Mouse (Mus musculus): ENCODE measurements around the gene Zfp800. TPM values are rescaled to one million over a fixed set of nuclear protein-coding genes. Genes with fewer than 3 reads are reported as not detected.

Gene Zfp800
- total RNA-seq, 2 experiments from 2014 or later = 11.4 to 13.5 TPM

DNA sequence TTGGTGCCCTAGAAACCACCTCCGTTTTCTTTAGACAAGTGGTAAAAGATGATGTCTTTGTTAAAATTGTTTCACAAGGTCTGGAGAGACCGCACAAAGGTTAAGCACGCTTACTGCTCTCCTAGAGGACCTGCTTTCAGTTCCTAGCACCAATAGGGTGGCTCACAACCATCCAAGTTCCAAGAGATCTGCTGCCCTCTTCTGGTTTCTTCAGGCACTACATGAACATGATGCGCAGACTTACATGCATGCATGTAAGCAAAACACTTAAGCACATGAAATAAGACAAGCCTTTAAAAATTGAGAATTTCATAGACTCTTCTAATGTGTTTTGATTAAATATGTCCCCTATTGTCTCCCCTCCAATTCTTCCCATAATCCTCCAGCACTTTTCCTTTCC lies 2.0 kb upstream of the Zfp800 start:
- DNase-seq = no peak
- intact Hi-C loops (cut with DNase I) = no loop called here

DNA sequence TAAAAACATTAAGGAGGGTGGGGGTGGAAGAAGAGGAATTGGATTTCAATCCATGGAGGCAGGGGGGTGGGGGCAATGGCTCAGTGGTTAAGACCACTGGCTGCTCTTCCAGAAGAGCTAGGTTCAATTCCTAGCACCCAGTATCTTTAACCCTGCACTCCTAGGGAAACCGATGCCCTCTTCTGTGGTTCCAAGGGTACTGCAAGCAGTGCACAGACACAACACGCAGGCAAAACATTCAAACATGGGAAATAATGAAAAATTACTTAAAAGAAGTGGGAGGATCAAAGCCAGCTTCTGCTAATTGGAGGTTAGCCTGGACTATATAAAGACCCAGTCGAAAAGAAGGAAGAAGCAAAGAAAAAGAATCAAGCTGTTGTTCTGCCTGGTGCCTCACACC lies 921 bp upstream of the Zfp800 start:
- no peak for DNase-seq
- intact Hi-C loops (cut with DNase I) = no loop called here

DNA sequence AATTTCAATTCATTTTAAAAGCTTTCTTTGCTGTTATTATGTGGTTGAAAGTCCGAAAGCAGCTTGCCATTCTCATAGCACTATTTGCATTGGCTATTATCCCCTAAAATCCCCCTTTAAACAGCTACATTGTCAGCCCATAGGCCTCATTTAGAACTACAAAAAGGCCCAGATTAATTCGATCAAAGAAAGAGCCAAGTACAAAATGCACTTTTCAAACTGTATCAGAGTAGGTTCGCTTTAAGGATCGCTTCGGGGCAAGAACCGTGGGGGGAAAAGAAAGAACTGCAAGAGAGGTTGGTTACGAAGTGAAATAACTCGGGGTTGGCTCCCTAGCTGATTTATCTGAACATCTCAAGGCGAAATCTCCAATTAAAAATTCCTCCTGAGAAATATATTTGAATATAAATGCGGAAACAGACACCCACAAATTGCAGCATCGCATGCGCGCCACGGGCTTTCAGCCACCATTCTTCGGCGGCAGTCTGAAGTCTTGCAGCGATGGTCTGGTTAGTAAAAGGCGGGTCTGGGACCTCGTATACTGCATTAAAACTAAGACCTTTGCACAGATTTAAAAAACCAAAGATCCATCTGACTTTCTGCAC lies 850 bp downstream of the Zfp800 start:
- DNase-seq = no peak
- intact Hi-C loops (cut with DNase I) = no loop called here

DNA sequence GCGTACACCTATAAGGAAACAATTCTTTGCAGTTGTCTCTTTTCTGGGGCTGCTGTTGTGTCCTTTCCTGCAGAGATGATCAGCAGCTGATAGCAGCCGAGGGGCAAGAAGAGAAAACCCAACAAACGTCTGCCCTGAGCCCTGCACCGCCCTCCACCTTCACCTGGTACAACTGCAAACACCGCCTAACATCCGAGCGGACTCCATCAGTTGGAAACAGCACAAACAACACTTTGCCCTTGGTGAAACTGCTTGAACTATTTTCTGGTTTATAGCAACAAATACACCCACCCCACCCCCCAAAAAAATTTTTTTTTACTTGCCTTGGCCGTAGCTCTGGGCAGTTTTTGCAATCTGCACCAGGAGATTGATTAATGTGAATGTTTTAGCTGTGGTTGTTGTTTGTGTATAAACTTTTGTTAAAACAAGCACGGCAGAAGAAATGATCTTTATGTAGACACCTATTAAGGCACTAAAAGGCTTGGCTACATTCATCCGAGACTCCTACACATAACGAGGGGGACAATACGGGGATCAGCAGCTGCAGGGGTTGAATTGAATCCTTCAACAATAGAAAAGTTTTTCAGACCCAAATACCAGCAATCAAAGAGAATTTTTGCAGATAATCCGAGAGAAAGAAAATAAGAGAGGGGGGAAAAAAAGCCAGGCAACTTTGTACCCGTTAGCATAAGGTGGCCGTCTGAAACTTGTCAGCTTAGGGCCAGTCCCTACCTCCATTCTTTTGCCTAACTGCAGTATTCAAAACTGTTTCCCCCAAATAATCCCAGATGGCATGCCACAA lies 1.6 kb downstream of the Zfp800 start:
- DNase-seq = no peak
- intact Hi-C loops (cut with DNase I) = no loop called here

DNA sequence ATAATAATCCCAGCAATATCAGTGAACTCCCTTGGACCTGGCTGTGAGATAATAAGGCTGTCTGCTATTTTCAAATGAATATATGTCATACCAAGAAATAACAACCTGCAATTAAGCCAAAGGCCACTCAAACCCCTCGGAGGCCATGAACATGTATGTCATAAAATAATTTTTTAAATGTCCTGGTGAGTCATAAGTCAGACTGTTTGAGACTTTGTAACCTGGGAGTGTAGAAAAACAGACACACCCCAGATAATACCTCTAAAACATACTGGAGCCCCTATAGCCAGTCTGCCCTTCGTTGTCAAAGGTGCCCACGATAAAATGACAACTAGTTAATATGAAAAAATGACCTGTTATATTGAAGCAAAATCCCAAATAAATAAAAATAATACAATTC lies 8.8 kb downstream of the Zfp800 start:
- no peak for DNase-seq
- intact Hi-C loops (cut with DNase I) = loop anchor here (10.0 kb wide), 1 partner anchor 66 kb away; no protein-coding TSS in a partner anchor

DNA sequence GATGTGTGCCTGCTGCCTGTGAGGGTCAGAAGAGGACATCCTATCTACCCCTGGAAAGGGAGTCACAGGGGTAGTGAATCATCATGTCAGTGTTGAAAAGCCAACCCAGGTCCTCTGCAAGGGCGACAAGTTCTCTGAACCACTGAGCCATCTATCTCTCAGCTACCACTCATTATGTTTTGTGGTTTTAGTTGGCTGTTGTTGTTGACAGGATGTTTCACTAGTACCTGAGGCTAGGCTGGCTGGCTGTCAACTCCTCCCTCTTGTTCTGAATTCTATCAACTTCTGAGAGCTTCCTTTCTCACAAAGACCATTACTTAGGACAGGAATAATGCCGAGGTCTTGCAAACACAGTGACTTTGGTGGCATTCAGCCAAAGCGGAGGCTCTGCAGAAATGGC lies 12.6 kb downstream of the Zfp800 start:
- DNase-seq = no peak
- intact Hi-C loops (cut with DNase I) = loop anchor here (10.0 kb wide), 1 partner anchor 70 kb away; no protein-coding TSS in a partner anchor

DNA sequence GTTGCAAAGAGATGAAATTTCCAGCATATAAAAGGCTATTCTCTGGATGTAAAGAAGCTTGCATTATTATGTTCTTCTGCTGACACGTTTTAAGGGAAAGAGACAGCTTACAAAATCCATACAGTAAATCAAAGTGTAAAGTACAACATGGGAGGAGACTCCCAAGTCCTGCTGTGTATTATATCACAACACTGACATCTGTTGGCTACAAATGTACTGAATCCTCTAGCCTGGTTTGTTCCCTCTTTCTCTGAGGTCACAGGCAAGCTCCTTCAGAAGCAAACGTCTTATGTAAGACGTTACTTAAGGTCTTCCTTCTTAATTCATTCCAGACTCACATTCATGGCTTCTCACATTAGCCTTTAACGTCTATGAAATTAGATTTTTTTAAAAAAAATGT lies 15.8 kb downstream of the Zfp800 start:
- intact Hi-C loops (cut with DNase I) = loop anchor here (10.0 kb wide), 1 partner anchor 73 kb away; no protein-coding TSS in a partner anchor
- DNase-seq = no peak

DNA sequence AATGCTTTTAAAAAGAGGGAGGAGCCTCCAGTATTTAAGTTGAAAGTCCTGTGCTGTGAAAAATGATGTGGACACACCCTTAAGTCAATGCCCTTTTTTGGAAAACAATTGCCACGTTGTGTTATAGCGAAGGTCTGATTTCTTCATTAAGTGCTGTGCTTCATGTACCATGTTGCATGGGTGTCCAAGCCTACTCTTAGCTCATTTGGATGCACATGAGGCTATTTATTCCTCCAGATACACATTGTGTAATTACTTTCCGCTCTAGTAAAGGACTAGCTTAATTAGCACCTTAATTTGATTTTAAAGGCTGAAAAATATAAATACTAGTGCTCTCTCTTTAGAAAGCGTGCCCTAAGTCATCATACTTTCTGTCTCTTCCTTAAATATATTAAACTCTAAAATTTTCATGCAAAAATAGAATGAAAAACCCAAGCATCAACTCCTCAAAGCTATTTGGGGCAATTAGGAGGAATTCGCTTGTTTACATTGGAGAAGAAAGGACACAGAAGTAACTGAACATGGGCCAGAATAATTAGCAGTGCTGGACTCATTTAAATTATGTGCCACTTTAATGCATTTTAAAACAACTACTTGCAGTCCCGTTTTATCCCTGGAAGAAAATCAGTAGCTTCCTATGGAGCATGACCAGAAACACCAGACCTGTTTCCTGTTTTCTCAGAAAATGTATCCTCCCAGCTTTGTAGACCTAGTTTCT lies 27.7 kb downstream of the Zfp800 start:
- no peak for DNase-seq

DNA sequence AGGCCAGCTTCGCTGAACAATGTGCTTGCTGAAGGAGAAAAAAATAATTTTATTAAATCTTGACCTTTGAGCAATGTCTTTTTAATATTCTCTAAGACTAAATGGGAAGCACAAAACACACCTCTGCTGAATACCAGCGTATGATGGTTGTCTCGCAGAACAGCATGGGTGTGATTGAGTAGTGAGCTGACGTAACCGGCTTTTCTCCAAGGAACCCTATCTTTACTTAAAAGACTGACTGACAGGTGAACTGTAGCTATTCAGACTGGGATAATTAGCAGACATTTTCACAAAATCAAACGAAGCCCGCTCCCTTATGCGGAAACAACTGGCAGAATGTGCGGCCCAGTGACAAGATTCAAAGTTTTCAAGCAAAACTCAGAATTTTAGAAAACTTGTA lies 30.2 kb downstream of the Zfp800 start:
- no peak for DNase-seq
- intact Hi-C loops (cut with DNase I) = no loop called here

More for the DNA sequence above, 27.7 kb downstream of the Zfp800 start:
- intact Hi-C loops (cut with DNase I) = no loop called here

DNA sequence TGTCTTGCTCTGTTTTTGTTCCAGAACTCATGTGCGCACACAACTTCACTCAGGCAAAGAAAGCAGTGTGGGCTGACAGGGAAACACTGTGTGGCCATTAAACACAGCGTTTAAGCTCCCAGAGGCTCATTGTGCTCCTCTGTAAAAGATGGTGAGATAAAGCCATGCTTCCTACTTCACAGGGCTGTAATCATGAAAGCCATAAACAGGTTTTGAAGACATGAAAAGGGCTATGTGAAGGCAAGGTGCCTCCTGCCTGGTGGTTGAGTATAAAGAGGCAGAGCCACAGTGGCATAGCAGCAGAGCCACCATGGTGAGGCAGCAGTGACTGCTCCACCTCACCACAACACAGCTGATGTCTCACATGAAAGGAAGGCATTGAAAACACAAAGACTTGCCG lies 46.7 kb downstream of the Zfp800 start:
- intact Hi-C loops (cut with DNase I) = no loop called here
- no peak for DNase-seq

DNA sequence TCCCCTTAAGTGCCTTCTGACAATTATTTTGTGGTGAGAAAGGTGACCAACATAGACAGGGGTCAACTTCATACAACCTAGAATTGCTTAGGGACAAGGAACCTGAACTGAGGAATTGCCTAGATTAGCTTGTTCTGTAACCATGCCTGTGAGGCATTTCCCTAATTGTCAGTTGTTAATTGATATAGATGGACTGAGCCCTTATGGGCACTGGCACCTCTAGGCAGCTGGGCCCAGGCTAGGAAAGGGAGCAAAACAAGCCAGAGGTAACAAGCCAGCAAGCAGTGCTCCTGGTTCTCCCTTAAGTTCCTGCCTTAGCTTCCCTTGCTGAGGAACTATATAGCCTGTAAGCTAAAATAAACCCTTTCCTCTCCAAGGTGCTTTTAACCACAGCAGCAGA lies 52.1 kb downstream of the Zfp800 start:
- no peak for DNase-seq
- intact Hi-C loops (cut with DNase I) = no loop called here

DNA sequence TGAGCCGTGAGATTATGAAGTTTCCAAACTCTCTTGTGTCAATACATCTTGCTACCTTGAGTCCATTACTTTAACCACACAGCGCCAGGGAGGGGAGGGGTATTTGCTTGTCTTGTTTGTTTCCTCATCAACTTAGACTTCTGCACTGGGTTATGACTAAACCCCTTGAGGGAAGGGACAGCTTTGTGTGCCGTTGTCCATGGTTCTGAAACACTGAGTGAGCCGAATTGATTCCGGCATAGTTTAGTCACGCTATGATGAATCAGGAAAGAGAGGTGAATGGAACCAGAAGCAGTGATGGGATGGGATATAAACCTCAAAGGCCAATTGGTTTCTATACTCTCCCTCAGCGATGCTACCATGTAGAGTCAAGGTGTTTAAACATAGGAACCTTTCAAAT lies 52.6 kb downstream of the Zfp800 start:
- DNase-seq = peak in 1 of 2 experiments; percentile 12
- intact Hi-C loops (cut with DNase I) = no loop called here

DNA sequence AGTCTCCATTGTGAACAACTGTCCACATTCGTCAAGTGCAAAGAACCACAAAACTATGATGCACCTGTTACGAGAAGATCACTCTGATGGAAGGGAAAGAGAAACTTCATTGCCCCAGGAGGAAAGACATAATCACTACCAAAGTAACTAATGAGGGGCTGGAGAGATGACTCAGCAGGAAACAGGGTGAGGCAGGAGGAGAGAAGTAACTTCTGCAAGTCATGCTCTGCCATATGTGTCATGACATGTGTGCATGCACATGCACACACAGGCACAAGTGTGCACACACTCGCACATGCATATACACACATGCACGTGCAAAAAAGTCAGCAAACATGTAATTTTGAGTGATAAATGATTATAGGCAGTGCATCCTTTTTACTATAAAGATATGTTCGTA lies 54.9 kb downstream of the Zfp800 start:
- intact Hi-C loops (cut with DNase I) = no loop called here
- DNase-seq = no peak

DNA sequence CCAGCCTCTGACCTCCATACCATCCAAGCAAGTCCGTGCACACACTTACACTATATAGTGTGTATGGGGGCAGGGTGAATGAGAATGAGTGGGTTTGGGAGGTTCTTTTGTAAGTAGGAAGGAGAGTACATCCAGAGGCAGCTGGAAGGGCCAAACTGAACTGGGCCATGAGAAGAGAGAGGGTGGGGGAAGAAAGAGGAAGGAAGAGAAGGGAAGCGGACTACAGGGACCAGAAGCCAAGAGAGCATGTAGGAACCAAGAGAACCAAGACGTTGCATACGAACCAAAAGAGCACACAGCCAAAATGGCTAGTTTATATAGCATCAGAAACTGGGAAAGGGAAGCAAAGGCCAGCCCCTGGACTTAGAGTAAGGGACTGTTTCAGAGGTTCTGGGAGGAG lies 56.6 kb downstream of the Zfp800 start:
- intact Hi-C loops (cut with DNase I) = no loop called here
- DNase-seq = no peak

DNA sequence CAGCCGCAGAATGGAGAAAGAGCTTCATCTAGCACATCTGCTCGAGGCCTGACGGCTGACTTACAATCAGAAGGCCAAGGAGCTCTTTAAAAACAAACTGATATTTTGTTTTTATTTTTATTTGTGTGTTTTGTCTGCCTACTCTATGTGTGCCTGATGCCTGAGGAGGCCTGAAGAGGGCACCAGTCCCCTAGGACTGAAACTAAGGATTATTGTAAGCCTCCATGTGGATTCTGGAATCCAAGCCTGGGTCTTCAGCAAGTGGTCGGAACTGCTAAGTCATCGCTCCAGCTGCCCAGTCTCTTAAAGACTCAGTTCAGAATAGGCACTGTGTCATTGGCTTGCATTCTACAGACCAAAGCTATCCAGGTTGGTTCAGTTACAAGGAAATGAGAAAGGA lies 58.4 kb downstream of the Zfp800 start:
- intact Hi-C loops (cut with DNase I) = loop anchor here (1.0 kb wide), 1 partner anchor 121 kb away; no protein-coding TSS in a partner anchor
- peak in 1 of 2 experiments; percentile 4 for DNase-seq

DNA sequence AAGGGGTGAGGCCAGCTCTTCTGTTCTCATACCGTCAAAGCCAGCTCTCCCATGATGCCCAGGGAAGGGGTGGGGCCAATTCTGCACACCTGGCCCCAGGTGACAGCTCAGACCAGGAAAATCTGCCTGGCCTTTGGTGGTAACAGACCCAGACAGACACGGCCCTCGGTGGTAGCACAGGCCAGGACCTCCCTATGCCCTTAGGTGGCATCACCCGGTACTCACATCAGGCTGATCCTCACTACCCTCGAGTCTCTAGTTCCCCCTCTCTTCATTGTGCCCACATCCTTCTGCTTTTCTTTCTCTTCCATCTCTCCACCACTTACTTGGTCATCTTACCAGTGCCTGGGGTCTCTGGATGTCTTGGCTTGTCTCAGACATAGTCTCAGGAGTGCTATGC lies 64.1 kb downstream of the Zfp800 start:
- intact Hi-C loops (cut with DNase I) = no loop called here
- DNase-seq = no peak

DNA sequence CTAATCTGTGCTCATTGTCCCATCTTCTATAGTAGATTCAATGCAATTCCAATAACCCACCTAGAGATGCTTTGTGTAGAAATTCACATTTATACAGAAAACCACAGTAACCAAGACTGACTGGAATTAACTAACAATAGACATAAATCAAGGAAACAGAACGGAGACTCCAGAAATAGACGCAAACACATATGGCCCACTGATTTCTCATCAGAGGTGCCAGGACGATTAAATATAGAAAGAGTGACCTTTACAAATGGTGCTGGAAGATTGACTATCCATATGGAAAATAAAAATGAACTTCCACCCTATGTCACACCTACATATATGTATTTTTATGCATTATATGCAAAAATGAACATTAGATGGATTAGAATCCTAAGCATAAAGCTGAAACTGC lies 65.3 kb downstream of the Zfp800 start:
- intact Hi-C loops (cut with DNase I) = no loop called here
- no peak for DNase-seq

DNA sequence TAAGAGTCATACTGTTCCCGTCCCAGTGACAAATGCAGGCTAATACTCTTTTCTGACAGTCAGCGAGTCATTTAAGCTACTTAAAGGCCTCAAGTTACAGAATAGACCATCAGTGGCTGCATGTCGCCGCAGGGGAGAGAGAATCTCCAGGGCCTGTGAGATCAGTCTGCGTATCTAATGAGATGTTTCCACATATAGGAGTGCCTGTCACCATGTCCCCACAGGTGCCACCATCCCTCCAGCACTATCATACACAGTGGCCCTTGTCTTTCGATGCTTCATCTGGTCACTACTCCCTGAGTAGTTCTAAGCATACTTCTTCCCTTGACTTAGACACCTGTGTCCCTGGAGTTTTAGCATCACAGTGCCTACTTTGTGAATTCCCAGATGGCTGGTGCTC lies 68.0 kb downstream of the Zfp800 start:
- no peak for DNase-seq
- intact Hi-C loops (cut with DNase I) = no loop called here

DNA sequence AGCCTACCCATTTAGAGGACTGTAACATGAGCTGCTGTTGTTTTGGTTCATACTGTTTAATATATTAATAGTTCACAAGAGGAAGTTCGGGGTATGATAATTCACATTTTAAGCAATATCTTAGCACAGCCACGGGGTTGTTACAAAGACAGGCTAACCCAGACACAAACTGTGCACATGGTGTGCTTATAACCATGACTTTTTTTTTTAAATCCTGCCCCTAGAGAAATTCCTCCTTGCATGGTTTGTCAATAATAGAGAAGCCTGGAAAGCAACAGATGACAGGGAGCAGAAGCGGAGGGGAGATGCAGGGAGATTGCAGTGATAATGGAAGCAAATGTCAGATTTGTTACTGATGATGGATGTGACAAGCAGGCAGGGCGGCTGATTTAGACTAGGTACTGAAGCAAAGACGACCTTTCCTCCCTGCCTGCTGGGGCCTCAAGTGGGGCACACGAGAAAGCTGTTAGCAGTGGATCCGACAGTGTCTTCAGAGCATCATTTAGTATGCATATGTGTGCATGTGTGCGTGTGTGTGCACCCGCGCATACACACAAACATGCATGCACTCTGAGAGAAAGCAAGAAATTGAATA lies 68.7 kb downstream of the Zfp800 start:
- no peak for DNase-seq
- intact Hi-C loops (cut with DNase I) = no loop called here

DNA sequence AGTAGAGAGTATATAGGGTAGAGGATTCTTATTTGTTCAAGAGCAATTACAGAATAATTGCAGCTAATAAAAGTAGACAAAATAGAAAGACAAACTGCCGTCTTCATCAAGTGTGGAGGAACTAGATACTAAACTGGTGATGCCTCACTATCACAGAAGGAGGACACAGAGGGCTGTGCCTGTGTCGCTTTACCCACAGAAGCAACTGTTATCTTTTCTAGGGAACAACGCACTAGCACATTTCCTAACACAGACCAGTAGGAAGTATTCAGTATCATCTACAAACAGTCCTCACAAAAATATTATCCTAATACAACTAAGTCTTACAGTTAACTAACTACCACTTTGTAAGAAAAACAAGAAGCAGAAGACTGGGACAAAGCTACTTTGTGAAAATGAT lies 71.1 kb downstream of the Zfp800 start:
- no peak for DNase-seq
- intact Hi-C loops (cut with DNase I) = no loop called here

DNA sequence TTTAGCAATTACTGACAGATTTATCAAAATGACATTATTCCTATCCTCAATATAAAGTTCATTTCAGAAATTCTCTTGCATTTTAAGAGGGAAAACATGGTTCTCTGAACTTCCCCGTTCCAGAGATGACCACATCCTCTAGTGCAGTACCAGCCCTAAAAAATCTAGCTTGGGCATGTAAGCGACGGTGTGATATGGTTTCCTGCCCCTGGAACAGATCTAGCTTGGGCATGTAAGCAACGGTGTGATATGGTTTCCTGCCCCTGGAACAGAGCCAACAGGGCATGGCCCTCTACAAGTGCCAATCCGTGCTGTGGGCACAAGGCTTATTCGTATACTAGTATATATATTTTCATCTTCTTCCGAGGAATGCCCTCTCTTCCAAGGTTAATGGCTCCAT lies 75.4 kb downstream of the Zfp800 start:
- DNase-seq = no peak
- intact Hi-C loops (cut with DNase I) = no loop called here
